Mouse (Mus musculus) brain, embryonic 18.5 days (tissue): ENCODE measurements around the gene Ubp1.
A peak's percentile ranks its signal among the peaks of the same experiment; 100 is the strongest.

Source experiments
- DNase-seq: peaks from one replicate; pipeline ENCODE4 v3.0.0-alpha.2; 2012; ENCODE audit warnings: low read depth, low spot score

Ubp1 gene

GRCm38 (mm10) chr9:114014034-114014433, 83.3 kb downstream of the Ubp1 start:
- no peak for DNase-seq

GRCm38 (mm10) chr9:114015724-114016123, 85.0 kb downstream of the Ubp1 start:
- no peak for DNase-seq

DNA sequence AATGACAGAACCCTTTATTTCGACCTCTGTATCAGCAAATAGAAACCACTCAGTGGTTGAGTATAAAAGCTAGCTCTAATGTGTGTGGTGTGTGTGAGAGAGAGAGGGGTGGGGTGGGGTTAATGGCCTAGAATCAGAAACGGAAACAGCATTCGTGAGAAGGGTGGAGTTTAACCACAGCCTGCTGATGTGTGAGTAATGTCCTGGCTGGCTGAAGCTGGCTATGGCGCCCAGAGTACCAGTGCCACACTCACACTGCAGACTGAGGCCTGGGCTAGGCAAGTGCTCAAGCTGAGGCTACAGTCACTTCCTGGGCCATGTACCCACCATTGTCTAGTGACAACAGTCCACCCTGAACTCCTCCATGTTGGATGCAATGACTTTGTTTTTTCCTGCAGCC, 85.7 kb downstream of the Ubp1 start:
- DNase-seq = no peak

GRCm38 (mm10) chr9:114019012-114019762, 88.5 kb downstream of the Ubp1 start:
- no peak for DNase-seq

DNA sequence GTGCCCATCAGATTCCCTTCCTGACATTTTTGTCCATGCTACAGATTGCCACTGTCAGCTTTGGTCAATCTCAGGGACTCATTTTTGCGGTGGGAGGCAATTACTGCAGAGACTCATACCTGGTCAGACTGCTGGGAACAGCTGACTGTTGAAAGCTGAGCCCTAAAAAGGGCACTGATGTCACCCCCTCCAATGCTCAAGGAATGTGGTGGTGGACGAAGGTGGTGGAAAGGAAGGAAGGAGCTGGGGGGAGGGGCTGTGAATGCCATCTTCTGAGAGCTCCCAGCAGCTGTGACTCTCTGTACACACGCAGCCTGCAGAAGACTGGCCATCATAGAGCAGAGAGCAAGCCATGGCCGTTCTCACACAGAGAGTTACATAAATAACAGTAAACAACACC, 91.4 kb downstream of the Ubp1 start:
- DNase-seq = no peak

GRCm38 (mm10) chr9:114025182-114025581, 94.4 kb downstream of the Ubp1 start:
- no peak for DNase-seq

- DNase-seq = peak; percentile 8
Measured at GRCm38 (mm10) chr9:114025846-114026245, 95.1 kb downstream of the Ubp1 start.

DNA sequence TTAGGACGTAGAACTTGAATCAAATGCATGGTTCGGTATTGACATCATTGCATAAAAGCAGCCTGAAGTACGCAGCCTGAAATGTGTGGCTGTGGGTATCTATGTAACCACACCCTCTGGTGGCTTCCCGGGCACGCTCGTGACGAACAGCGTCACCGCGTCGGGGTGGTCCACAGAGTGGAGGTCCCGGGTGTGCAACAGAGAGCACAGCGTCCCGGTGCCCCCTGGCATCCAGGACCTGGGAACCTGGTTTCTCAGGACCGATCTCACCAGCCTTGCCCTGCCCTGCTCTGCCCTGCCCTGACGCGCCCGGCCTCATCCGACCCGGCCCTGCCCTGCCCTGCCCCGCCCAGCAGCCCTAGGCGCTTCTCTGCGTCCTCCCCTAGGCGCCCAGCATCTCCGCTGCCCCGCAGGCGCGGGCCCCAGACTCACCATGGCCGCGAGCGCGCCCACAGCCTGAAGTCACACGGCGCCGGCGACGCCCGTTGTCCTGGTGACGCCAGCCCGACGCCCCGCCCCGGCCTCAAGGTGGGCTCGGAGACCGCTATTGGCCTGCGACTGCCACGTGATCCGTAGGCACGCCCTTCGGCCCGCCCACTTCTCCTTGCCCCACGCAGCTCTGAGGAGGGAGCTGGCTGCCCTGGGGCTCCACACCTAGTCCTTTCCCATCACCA, 95.7 kb downstream of the Ubp1 start:
- peak; percentile 76 for DNase-seq
